Mouse (Mus musculus): ENCODE results near the gene Mrps34.
"Not testable (repeated sequence)": the region's sequence is repeated elsewhere in the genome, so short reads cannot be mapped to it uniquely, and the experiment has no call there.

Gene Mrps34

GRCm38 (mm10) chr17:24899153-24899552 lies 4.2 kb downstream of the Mrps34 start:
- peak; percentile 4 for DNase-seq (ENCODE audit: low spot score)

GRCm38 (mm10) chr17:24900014-24900413 lies 5.1 kb downstream of the Mrps34 start:
- DNase-seq (ENCODE audit: low spot score) = peak; percentile 12

- peak; percentile 4 for DNase-seq (ENCODE audit: low spot score)
Observed at GRCm38 (mm10) chr17:24902124-24902523, 7.2 kb downstream of the Mrps34 start.

GRCm38 (mm10) chr17:24902671-24903474 lies 8.0 kb downstream of the Mrps34 start:
- DNase-seq (ENCODE audit: low spot score) = peak; percentile 31

- peak; percentile 5 for DNase-seq (ENCODE audit: low spot score)
Observed at GRCm38 (mm10) chr17:24903767-24904166, 8.9 kb downstream of the Mrps34 start.

- DNase-seq (ENCODE audit: low spot score) = no peak
Observed at GRCm38 (mm10) chr17:24907591-24907990, 12.7 kb downstream of the Mrps34 start.

GRCm38 (mm10) chr17:24913984-24914383 lies 19.1 kb downstream of the Mrps34 start:
- DNase-seq (ENCODE audit: low spot score) = no peak

- no peak for DNase-seq (ENCODE audit: low spot score)
Observed at GRCm38 (mm10) chr17:24923246-24923645, 28.3 kb downstream of the Mrps34 start.

GRCm38 (mm10) chr17:24929506-24929905 lies 34.6 kb downstream of the Mrps34 start:
- no peak for DNase-seq (ENCODE audit: low spot score)

GRCm38 (mm10) chr17:24932431-24932830 lies 37.5 kb downstream of the Mrps34 start:
- no peak for DNase-seq (ENCODE audit: low spot score)

GRCm38 (mm10) chr17:24933163-24933562 lies 38.2 kb downstream of the Mrps34 start:
- no peak for DNase-seq (ENCODE audit: low spot score)

- no peak for DNase-seq (ENCODE audit: low spot score)
Observed at GRCm38 (mm10) chr17:24934926-24935325, 40.0 kb downstream of the Mrps34 start.

- no peak for DNase-seq (ENCODE audit: low spot score)
Observed at GRCm38 (mm10) chr17:24935666-24936065, 40.8 kb downstream of the Mrps34 start.

GRCm38 (mm10) chr17:24936259-24937237 lies 41.6 kb downstream of the Mrps34 start, which contains the start of gene Mapk8ip3:
TSS of gene Mapk8ip3 (minus strand) at chr17:24936977.
- peak; percentile 96 for DNase-seq (ENCODE audit: low spot score)

GRCm38 (mm10) chr17:24937266-24937665 lies 42.4 kb downstream of the Mrps34 start:
- no peak for DNase-seq (ENCODE audit: low spot score)

- DNase-seq (ENCODE audit: low spot score) = peak; percentile 61
Observed at GRCm38 (mm10) chr17:24942453-24942852, 47.5 kb downstream of the Mrps34 start.

GRCm38 (mm10) chr17:24943036-24943435 lies 48.1 kb downstream of the Mrps34 start:
- peak; percentile 16 for DNase-seq (ENCODE audit: low spot score)

- not testable (repeated sequence) for DNase-seq (ENCODE audit: low spot score)
Observed at GRCm38 (mm10) chr17:24943589-24943988, 48.7 kb downstream of the Mrps34 start.
